In the genomic region with DNA sequence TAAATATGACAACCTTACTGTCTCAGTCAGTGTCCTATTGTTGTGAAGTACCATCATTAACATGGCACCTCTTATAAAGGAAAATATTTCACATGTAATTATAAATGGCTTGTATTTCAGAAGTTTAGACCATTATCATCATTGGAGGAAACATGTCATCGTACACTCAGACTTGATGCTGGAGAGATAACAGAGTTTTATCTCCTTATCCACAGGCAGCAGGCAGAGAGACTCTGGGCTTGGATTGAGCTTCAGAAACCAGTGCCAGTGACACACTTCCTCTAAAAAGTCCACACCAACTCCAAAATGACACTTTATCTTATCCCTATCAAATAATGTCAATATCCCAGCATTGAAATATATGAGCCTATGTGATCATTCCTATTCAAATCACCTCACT, we compare ENCODE assay signal across 19 mouse cellular contexts.
DNase-seq lines count a peak whose midpoint lies in the region; TF ChIP-seq lines count a peak whose summit lies in the region.
"Had no signal": no experiment of that assay in that cellular context is flagged by ENCODE, and none has a peak within 500 bp of the region (broad histone marks: within the 10 kb centered on the region; RNA-seq: fewer than 3 reads in every experiment).

No protein-coding gene starts in this region.

- no peak for TF ChIP-seq CTCF in MEL (IDR thresholded peaks at IDR 0.05 in 2 of 3, conservative IDR thresholded peaks at IDR 0.05 in 1 of 3; ENCODE audit: control insufficient read depth in 1 of 3, insufficient read depth in 1 of 3, low read depth in 2 of 3, low read length in 3 of 3, poor library complexity in 1 of 3, severe bottlenecking in 1 of 3)

- no peaks in the 10 kb centered on the region for H3K4me1 ChIP-seq in MEL (ENCODE audit: control insufficient read depth in 1 of 2, insufficient read depth in 2 of 2, low read length in 2 of 2)

- H3K27me3 ChIP-seq in MEL (ENCODE audit: control insufficient read depth in 1 of 2, insufficient read depth in 2 of 2, low read length in 2 of 2): no peaks in the 10 kb centered on the region
- H3K27me3 ChIP-seq: CH12.LX, Patski had no signal

- no peaks in the 10 kb centered on the region for H3K79me2 ChIP-seq in MEL (ENCODE audit: control insufficient read depth, insufficient read depth, low read length, poor library complexity)

- peak; percentile 67 to 77 for TF ChIP-seq EP300 in MEL (IDR thresholded peaks at IDR 0.05; ENCODE audit: low read depth in 1 of 2, low read length in 2 of 2)

- no peak overlapping the region for H3K9ac ChIP-seq in MEL (ENCODE audit: control insufficient read depth, low read depth, low read length, poor library complexity, severe bottlenecking)

- no peaks in the 10 kb centered on the region for H3K9me3 ChIP-seq in MEL (replicated peaks; ENCODE audit: insufficient read depth, low read length)

- H3K36me3 ChIP-seq in MEL (ENCODE audit: control insufficient read depth in 1 of 2, insufficient read depth in 2 of 2, low read length in 2 of 2): no peaks in the 10 kb centered on the region
- H3K36me3 ChIP-seq: G1E had no signal

- no peak for TF ChIP-seq POLR2A in MEL (IDR thresholded peaks at IDR 0.05; ENCODE audit: control insufficient read depth in 1 of 2, insufficient read depth in 1 of 2, low read depth in 1 of 2, low read length in 2 of 2, poor library complexity in 1 of 2)

- H3K27ac ChIP-seq in MEL (ENCODE audit: control insufficient read depth, low read depth, low read length): no peak overlapping the region

- no peak for TF ChIP-seq RAD21 in MEL (IDR thresholded peaks at IDR 0.05; ENCODE audit: low read depth, low read length)

- H3K4me3 ChIP-seq in MEL (ENCODE audit: control insufficient read depth in 1 of 2, insufficient read depth in 1 of 2, low read depth in 2 of 2, low read length in 2 of 2): no peak overlapping the region

- peak; percentile 63 for DNase-seq in 416B (ENCODE audit: low read depth)
- peak; percentile 18 for DNase-seq in MEL (ENCODE audit: low read depth, low spot score)
- DNase-seq in ovary, postnatal 14 days (ENCODE audit: low spot score): no peak
- DNase-seq in gastrocnemius, adult 18-20 months (ENCODE audit: low spot score): no peak
- DNase-seq: adrenal gland, adult 2 months; adrenal gland, adult 8-10 months; adrenal gland, postnatal 10 days; adrenal gland, postnatal 14 days; adrenal gland, postnatal 25 days; adrenal gland, postnatal 36 days; B cell, adult 2 months; cerebellum, adult 11 months; cerebellum, adult 11-12 months; cerebellum, adult 18-20 months; cerebellum, adult 2 months; cerebellum, adult 8-10 months had no signal

TF ChIP-seq in MEL, 35 proteins besides CTCF, POLR2A, EP300 and RAD21:
- TF ChIP-seq RCOR1 (IDR thresholded peaks at IDR 0.05; ENCODE audit: low read depth, low read length) (peak; percentile 80), GATA1 (IDR thresholded peaks at IDR 0.05; ENCODE audit: low read depth, low read length) (peak; percentile 84), SMC3 (IDR thresholded peaks at IDR 0.05; ENCODE audit: low read depth, low read length) (no peak), TCF12 (IDR thresholded peaks at IDR 0.05; ENCODE audit: low read depth, low read length) (peak; percentile 74; the same call in 1 of the 2 replicates)

Comparison
In these comparisons a context has a peak if more than half of its experiments do, and no peak if none do; other contexts are left out.
1. DNase-seq: peak in 416B (single experiment) and MEL (single experiment); none in ovary, postnatal 14 days (single experiment) and gastrocnemius, adult 18-20 months (single experiment).